Mouse (Mus musculus): ENCODE data around the gene Morn5. TPM values are rescaled to one million over a fixed set of nuclear protein-coding genes. Genes with fewer than 3 reads are reported as not detected.
A peak's percentile ranks its signal among the peaks of the same experiment; 100 is the strongest.

Morn5 gene
- not detected in 3 replicates for total RNA-seq (2017)

DNA sequence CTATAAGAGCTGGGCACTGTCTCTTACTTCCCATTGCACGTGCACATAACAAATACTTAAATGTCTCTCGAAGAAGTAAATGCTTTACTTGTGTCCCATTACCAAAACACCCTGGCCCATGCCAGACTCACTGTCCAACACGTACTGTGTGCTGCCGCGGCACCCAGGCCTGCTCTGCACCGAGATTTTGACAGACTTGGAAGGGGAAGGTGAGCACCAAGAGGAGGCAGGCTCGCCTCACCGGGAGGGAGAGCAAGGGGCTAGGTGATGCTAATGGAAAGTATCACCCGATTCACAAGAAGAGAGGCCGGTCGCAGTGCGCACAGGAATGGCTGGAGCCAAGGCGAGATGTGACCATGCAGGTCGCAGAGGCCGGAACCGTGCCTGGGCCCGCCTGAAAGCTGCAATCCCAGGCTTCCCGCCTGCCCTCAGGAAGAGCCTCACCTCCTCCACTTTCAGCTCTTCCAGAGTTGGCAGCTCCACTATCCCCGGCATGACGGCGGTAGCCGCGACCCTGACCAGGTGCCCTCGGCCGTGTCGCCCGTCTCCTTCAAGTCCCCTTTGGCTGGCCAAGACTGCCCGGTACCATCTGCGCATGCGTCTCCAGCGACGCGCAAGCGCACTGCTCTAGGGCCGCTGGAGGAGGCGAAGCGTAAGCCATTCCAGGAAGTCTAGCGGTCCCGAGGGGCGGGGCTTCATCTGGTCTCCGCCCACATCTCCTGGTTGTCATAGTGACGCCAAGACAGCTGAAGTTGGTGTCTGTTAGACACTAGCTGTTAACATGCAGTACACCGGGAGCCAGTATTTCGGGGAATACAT lies at the start of gene Morn5, which contains the start of gene Ndufa8:
Gene Morn5 (plus strand): TSS at position 711 of the 819 bp plus-strand sequence.
Gene Ndufa8 (minus strand): TSS at position 659 of the 819 bp plus-strand sequence.
- ATAC-seq (replicated peaks; ENCODE audit: insufficient number of reproducible peaks, low FRiP score, low TSS enrichment, poor library complexity, severe bottlenecking): peak; percentile 95

GRCm38 (mm10) chr2:36000390-36000789 lies 48.9 kb upstream of the Morn5 start:
- no peak for ATAC-seq (replicated peaks; ENCODE audit: insufficient number of reproducible peaks, low FRiP score, low TSS enrichment, poor library complexity, severe bottlenecking)

GRCm38 (mm10) chr2:36002188-36002587 lies 47.1 kb upstream of the Morn5 start:
- ATAC-seq (replicated peaks; ENCODE audit: insufficient number of reproducible peaks, low FRiP score, low TSS enrichment, poor library complexity, severe bottlenecking): no peak

DNA sequence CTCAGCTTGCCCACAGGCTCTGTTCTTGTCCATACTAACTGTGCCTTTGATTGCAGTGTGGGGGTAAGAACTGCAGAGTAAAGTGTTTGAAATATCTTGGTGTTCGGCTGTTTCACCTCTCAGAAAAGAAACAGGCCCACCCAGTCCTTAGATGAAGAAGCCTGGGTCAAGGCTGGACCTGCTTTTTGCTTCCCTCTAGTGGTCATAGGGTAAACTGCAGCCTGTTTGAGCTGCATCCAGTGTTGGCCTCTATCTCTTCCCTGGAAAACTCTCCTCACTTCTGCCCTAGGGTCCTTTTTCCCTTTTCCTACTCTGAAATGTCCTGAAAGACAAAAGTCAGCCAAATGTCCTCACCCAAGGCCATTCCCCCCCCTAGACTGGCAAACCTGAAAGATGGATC lies 41.2 kb upstream of the Morn5 start:
- no peak; the same call in 1 of the 2 replicates for ATAC-seq (replicated peaks; ENCODE audit: insufficient number of reproducible peaks, low FRiP score, low TSS enrichment, poor library complexity, severe bottlenecking)

DNA sequence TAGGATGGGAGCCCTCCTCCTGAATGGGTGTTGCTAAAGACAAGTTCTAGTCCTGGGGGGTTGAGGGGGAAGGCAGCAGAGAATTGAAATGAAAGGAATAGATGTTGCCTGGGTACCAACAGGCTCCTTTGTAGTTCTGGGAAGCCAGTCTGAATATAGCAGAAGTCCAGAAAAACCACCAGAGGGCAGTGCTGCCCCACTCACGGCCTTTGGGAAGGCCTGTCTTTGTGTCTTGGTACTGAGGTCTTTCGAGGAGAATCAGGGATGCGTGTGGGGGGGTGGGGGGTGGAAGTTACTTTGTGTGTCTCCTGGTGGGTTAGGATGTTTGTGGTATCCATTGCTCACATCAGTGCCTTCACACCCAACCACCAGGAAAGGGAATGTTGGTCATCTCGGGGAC lies 39.9 kb upstream of the Morn5 start:
- ATAC-seq (replicated peaks; ENCODE audit: insufficient number of reproducible peaks, low FRiP score, low TSS enrichment, poor library complexity, severe bottlenecking): no peak

DNA sequence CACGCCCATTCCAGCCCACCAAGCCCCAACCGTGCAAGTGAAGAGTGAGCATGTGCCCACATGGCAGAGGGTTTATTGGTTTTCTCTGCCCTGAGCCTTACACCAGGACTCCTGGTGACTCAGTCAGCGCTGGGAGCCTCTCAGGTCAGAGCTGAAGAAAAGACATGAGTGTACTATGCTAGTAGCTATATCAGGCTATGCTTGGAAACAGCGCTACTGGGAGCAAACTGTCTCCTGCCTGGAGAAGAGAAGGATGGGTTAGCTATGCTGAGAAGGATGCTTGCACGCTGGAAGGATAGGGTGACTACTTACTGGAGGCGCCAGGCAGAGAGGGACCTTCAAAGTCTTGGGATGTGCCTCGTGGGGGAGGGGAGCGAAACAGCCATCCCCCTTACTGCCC lies 38.7 kb upstream of the Morn5 start:
- no peak for ATAC-seq (replicated peaks; ENCODE audit: insufficient number of reproducible peaks, low FRiP score, low TSS enrichment, poor library complexity, severe bottlenecking)

DNA sequence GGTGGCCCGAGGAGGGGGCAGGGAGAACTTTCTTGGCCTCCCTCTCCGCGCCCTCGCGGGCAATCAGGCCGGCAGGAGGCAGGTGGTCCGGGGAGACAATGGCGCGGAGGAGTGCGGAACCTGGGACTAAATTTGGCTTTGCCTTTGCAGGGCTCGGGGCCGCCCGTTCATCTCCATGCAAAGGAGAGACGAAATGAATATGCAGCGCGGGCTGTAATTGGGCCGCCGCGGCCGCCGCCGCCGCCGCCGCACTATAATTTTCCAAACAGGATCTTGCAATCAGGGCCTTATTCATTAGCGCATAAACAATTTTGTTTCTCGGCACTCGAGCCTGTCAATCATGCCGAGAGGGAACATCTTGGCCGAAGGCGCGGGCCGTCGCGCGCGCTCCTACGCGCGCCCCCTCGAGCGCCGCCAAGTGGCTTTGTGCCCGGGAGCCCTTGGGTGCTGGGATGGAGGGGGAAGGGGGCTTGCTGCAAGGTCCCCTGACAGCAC lies 37.9 kb upstream of the Morn5 start:
- ATAC-seq (replicated peaks; ENCODE audit: insufficient number of reproducible peaks, low FRiP score, low TSS enrichment, poor library complexity, severe bottlenecking): no peak

DNA sequence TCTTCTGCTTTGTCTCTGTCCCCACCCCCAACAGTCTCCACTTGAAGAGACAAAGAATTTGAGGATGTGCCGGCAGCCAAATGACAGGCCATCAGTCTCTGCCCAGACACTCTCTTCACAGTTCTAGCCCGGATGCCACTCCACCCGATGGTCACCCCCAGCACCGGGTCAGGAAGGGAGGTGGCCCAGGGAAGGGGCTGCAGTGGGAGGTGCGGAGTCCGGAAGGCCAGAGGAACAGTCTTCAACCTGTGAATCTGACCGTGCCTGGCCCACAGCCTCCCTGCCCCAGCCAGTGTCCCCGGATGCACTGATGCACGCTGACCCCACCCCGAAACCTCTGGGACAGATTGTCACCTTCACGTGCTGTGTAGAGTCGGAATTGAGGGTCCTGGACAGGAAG lies 36.2 kb upstream of the Morn5 start:
- ATAC-seq (replicated peaks; ENCODE audit: insufficient number of reproducible peaks, low FRiP score, low TSS enrichment, poor library complexity, severe bottlenecking): no peak

- no peak for ATAC-seq (replicated peaks; ENCODE audit: insufficient number of reproducible peaks, low FRiP score, low TSS enrichment, poor library complexity, severe bottlenecking)
Observed at GRCm38 (mm10) chr2:36021385-36022159, 27.7 kb upstream of the Morn5 start.

DNA sequence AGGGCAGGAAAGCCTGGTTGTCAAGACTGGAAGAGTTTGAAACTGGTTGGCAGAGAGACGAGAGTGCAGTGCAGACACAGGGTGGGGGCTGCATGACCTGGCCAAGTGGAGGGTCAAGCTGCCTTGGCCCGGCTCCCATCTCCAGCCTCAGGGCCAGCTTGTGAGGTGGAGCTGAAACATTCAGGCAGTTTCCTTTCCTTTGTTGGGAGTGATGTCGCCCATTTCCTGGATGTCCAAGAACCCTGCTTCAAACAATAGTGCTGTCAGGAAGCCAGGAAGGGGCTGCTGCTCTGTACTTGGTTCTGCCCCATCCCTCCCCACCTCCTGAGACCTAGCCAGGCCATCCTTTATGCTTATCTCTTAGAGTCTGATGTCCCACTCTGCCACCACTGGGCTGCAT lies 26.0 kb upstream of the Morn5 start:
- no peak for ATAC-seq (replicated peaks; ENCODE audit: insufficient number of reproducible peaks, low FRiP score, low TSS enrichment, poor library complexity, severe bottlenecking)

DNA sequence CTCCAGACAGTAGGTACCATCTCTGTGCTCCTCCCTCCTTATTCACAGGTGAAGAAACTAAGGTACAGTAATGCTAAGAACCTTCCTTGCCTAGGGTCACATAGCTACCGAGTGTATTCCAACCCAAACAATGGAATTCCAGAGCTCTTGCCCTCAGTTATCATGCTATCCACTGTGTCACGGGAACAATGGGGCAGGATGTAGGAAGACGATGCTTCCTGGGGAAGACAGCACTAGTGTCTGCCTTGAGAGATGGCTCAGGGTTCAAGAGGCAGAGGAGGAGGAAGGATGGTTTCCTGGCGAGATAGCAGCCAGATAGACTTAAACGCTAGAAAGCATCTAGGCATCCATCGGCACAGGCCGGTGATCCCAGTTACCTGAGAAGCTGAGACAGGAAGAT lies 16.4 kb upstream of the Morn5 start:
- no peak for ATAC-seq (replicated peaks; ENCODE audit: insufficient number of reproducible peaks, low FRiP score, low TSS enrichment, poor library complexity, severe bottlenecking)

- ATAC-seq (replicated peaks; ENCODE audit: insufficient number of reproducible peaks, low FRiP score, low TSS enrichment, poor library complexity, severe bottlenecking): no peak
Observed at GRCm38 (mm10) chr2:36033966-36034365, 15.3 kb upstream of the Morn5 start.

DNA sequence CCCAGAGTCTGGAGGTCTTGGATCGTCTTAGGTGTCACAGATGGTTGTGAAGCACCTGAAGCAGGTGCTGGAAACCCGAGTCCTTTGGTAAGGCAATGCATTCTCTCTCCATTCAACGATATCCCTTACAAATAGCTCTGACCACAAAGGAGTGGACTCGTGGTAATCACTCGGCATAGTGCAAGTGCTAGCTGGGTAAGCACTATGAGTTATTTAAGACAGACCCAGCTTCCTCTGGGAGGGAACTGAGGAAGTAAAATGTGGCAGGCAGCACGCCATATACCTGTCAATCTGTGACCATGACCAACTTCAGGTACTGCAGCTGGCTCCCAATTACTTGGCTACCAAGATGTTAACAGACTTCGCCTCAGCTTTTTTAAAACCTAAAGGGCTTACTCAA lies 14.4 kb upstream of the Morn5 start:
- ATAC-seq (replicated peaks; ENCODE audit: insufficient number of reproducible peaks, low FRiP score, low TSS enrichment, poor library complexity, severe bottlenecking): no peak

DNA sequence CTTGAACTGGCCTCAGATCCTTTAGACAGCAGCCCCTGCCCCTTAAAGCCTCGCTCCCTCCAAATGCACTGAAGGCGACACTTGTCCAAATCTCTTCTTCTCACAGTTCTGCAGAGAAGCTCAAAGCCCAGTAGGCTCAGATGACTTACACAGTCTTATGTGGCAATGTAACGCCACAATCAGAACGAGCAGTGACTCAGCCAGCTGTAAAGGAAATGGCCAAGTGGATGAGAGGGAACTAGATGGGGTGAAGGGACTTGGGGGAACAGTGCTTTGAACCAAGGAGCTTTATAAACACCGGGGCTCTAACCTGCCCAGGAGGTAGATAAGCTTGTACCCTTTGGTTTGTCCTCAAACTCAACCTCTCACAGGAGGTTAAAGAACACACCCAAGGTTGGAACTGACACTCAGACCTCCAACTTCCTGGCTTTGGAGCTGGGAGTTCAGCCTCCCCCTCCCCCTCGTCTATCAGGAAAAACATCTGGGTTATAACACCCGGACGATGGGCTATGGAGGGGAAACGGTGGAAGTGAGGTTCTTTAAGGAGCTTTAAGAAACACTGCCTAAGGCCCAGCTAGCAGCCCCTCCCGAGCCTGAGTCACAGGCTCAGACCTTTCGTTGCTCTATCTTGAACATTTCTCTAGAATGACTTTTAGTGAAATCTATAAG lies 13.7 kb upstream of the Morn5 start:
- no peak for ATAC-seq (replicated peaks; ENCODE audit: insufficient number of reproducible peaks, low FRiP score, low TSS enrichment, poor library complexity, severe bottlenecking)

DNA sequence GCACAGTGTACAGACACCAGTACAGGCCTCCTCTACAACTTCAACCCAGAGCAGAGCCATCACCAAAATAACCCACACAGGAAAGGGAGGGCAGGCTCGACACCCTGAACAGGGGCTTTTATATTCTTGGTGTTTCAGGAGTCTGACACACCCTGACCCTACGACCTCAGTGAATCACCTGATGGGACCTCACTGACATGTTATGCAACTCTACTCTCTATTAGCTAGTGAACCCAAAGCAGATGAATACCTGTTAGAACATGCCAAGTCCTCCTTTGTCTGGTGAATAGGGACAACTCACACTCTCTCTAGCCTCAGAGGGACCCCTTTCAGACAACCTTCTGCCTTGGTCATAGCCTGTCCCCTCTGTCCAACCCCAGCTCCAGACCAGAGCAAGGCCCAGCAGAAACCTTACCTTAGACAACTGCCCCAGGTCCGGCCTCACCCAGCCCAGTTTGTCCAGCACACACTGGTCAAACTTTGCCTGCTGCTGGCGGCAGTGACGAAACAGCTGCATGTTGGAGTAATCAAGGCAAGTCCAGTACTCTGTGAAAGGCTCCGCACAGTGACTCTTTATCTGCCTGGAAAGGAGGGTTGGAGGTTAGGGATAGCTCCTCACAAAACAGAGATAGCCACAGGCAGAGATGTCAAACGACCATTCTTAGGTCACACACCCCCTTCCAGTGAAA lies 9.8 kb upstream of the Morn5 start:
- ATAC-seq (replicated peaks; ENCODE audit: insufficient number of reproducible peaks, low FRiP score, low TSS enrichment, poor library complexity, severe bottlenecking): no peak

- no peak for ATAC-seq (replicated peaks; ENCODE audit: insufficient number of reproducible peaks, low FRiP score, low TSS enrichment, poor library complexity, severe bottlenecking)
Observed at GRCm38 (mm10) chr2:36040872-36041271, 8.4 kb upstream of the Morn5 start.

GRCm38 (mm10) chr2:36048164-36048563 lies 1.1 kb upstream of the Morn5 start:
- ATAC-seq (replicated peaks; ENCODE audit: insufficient number of reproducible peaks, low FRiP score, low TSS enrichment, poor library complexity, severe bottlenecking): no peak

DNA sequence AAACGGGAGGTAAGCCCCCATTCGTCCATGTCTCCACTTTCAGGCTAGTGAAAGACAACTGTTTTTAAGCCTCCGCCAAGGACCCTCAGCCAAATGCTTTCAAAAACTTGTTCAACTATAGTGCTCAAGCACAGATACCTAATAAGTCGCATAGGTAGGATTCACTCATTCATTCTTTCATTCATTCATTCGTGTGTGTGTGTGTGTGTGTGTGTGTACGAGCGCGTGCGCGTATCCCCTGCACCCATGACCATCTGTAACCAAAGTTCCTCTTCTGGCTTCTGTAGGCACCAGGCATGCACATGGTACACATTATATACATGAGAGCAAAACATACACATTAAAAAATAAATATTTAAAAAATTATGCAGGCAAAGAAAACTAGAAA lies 303 bp downstream of the Morn5 start:
- ATAC-seq (replicated peaks; ENCODE audit: insufficient number of reproducible peaks, low FRiP score, low TSS enrichment, poor library complexity, severe bottlenecking): no peak

DNA sequence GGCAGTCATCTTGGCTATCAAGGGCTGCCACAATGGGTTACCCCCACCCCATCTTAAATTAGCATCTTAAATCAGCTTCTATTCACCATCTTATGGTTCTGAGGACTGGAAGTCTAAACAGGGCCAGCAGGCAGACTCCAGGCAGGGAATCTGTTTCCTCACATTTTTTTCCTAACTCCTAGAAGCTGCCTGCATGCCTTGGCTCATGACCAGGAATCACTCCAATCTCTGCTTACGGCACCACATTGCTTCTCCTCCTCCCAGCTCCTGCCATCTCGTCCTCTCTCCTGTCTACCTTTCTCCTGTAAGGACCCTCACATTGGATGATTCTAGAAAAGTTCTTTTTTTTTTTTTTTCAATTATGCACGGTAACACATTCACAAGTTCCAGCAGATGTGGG lies 4.0 kb downstream of the Morn5 start:
- ATAC-seq (replicated peaks; ENCODE audit: insufficient number of reproducible peaks, low FRiP score, low TSS enrichment, poor library complexity, severe bottlenecking): no peak

Measured in monocyte, adult 5-6 weeks (primary cell).